Mouse (Mus musculus) testis, adult 2 months (tissue): Measurements from ENCODE around the gene Chst13.

Experiments
- CTCF ChIP-seq: fragments of 200-500 bp; IDR thresholded peaks from 2 replicates; pipeline ENCODE4 v1.5.1; 2012; ENCODE audit warnings: low read depth, mild to moderate bottlenecking, inconsistent platforms, low read length, moderate library complexity; ENCODE audit not compliant: control insufficient read depth, insufficient read depth, insufficient replicate concordance
- POLR2A ChIP-seq: fragments of 200-500 bp; IDR thresholded peaks from 2 replicates; pipeline ENCODE4 v1.6.1; 2012; ENCODE audit warnings: low read depth, mild to moderate bottlenecking, inconsistent platforms, low read length, moderate library complexity; ENCODE audit not compliant: control insufficient read depth

DNA sequence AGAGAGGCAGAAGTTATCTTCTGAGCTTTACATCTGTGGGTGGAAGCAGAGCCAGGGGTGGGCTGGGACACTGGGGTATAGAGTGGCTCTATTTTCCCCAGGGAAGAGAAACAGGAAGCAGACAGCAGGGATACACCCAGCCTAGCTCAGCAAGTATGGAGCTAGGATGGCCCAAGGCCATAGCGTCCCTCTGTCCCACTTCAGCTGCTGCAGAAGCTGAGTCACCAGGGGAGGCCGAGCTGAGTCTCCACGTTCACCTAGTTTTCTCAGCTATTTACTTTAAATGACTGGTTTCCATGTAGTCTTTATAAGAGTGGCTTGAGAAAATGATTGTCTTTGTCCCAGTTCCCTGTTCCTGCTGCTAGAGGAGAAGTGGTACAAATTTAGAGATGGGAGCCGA, 23.5 kb upstream of the Chst13 start:
- TF ChIP-seq POLR2A (no peak), CTCF (no peak)
